Mouse (Mus musculus) B cell, adult (primary cell): ENCODE data around the gene Gm6096. TPM values are rescaled to one million over a fixed set of nuclear protein-coding genes. Genes with fewer than 3 reads are reported as not detected.

ENCODE experiments used
- total RNA-seq: library from RNA; stranded (reverse); gene quantifications from 4 replicates; pipeline ENCODE4 v1.2.4, GENCODE M21; 2023; ENCODE audit not compliant: inconsistent age

Gm6096 gene
- not detected in 4 replicates for total RNA-seq

GRCm38 (mm10) chr7:34250738-34251137 lies at the start of gene Gm6096:
Gm6096 (plus strand) TSS chr7:34251038.

GRCm38 (mm10) chr7:34230116-34230515 lies 20.7 kb upstream of the Gm6096 start, which contains the start of gene Gpi1:
Gpi1 (minus strand) TSS chr7:34230336.

Other genes with a start within 250 kb of the Gm6096 start
- not detected in 4 replicates for gene Scgb2b27, start 237.1 kb upstream of the Gm6096 start, total RNA-seq
- gene Scgb1b27, start 229.6 kb upstream of the Gm6096 start, total RNA-seq: not detected in 4 replicates
- gene Scgb1b30, start 155.6 kb upstream of the Gm6096 start, total RNA-seq: not detected in 4 replicates
- not detected in 4 replicates for gene Wtip, start 117.8 kb upstream of the Gm6096 start, total RNA-seq
- 85.7 to 95.3 TPM (median 88.2 TPM) in 4 replicates for gene Uba2, start 81.4 kb upstream of the Gm6096 start, total RNA-seq
- gene Pdcd2l, start 54.4 kb upstream of the Gm6096 start, total RNA-seq: 22.8 to 29.8 TPM (median 27.6 TPM) in 4 replicates
- 219 to 269 TPM (median 250 TPM) in 4 replicates for gene Gpi1, start 20.7 kb upstream of the Gm6096 start, total RNA-seq
- 48.9 to 64.6 TPM (median 60.4 TPM) in 4 replicates for gene 4931406P16Rik, start 62.5 kb downstream of the Gm6096 start, total RNA-seq
- gene Lsm14a, start 142.3 kb downstream of the Gm6096 start, total RNA-seq: 183 to 200 TPM (median 188 TPM) in 4 replicates